Mouse (Mus musculus) forebrain, embryonic 14.5 days (tissue): Measurements from ENCODE around the gene H2-T3. TPM values are rescaled to one million over a fixed set of nuclear protein-coding genes. Genes with fewer than 3 reads are reported as not detected.
"Not testable (repeated sequence)": the region's sequence is repeated elsewhere in the genome, so short reads cannot be mapped to it uniquely, and the experiment has no call there.

Experiments
- ATAC-seq: fragments of 200-750 bp; cut with Nextera tagmentation; 2 replicates; pipeline ENCODE4 v1.8.0; 2017; ENCODE audit warnings: mild to moderate bottlenecking, moderate library complexity
- DNase-seq: peaks from one replicate; pipeline ENCODE4 v3.0.0-alpha.2; 2015; ENCODE audit warnings: low spot score
- H3K27ac ChIP-seq: fragments of 300-500 bp; sonication (generic); 2 replicates; pipeline ENCODE4 v1.5.1; 2014; ENCODE audit warnings: low read depth, mild to moderate bottlenecking, control low read depth, low read length, moderate library complexity
- H3K27me3 ChIP-seq: fragments of 300-500 bp; sonication (generic); replicated peaks from 2 replicates; pipeline ENCODE4 v1.6.1; 2014; ENCODE audit warnings: low read length, control low read depth, mixed read lengths; ENCODE audit not compliant: control insufficient read depth, insufficient read depth
- H3K36me3 ChIP-seq: fragments of 300-500 bp; sonication (generic); 2 replicates; pipeline ENCODE4 v1.6.1; 2014; ENCODE audit warnings: low read length, control low read depth; ENCODE audit not compliant: control insufficient read depth, insufficient read depth
- H3K4me1 ChIP-seq: fragments of 300-500 bp; sonication (generic); 2 replicates; pipeline ENCODE4 v1.6.1; 2014; ENCODE audit warnings: antibody characterized with exemption, low read length, control low read depth; ENCODE audit not compliant: control insufficient read depth, insufficient read depth
- H3K4me2 ChIP-seq: fragments of 300-500 bp; sonication (generic); 2 replicates; pipeline ENCODE4 v1.6.1; 2014; ENCODE audit warnings: mild to moderate bottlenecking, control low read depth, low read length
- H3K4me3 ChIP-seq: fragments of 300-500 bp; sonication (generic); 2 replicates; pipeline ENCODE4 v1.5.1; 2014; ENCODE audit warnings: low read depth, low read length, control low read depth
- H3K9ac ChIP-seq: fragments of 300-500 bp; sonication (generic); 2 replicates; pipeline ENCODE4 v1.6.1; 2014; ENCODE audit warnings: mild to moderate bottlenecking, low read length, control low read depth, moderate library complexity
- H3K9me3 ChIP-seq: fragments of 300-500 bp; sonication (generic); replicated peaks from 2 replicates; pipeline ENCODE4 v1.6.1; 2016; ENCODE audit warnings: low read length, control low read depth, mixed read lengths; ENCODE audit not compliant: control insufficient read depth
- WGBS: fragments of 180-500 bp; shearing (Covaris S2); extraction: QIAGEN DNeasy Blood & Tissue Kit; methylation state at CpG from one replicate; pipeline ENCODE4 v1.1.7; 2014; 5-methylcytosine and 5-hydroxymethylcytosine counted together
- polyA plus RNA-seq: library from polyadenylated mRNA; unstranded; fragments of >200 nt; fragmentation: Nextera tagmentation; extraction: Ambion mirVana; gene quantifications from 2 replicates; pipeline ENCODE4 v1.2.1, GENCODE M21; 2014

H2-T3 gene
- polyA plus RNA-seq, 1 experiment from 2014 or later, result not detected

DNA sequence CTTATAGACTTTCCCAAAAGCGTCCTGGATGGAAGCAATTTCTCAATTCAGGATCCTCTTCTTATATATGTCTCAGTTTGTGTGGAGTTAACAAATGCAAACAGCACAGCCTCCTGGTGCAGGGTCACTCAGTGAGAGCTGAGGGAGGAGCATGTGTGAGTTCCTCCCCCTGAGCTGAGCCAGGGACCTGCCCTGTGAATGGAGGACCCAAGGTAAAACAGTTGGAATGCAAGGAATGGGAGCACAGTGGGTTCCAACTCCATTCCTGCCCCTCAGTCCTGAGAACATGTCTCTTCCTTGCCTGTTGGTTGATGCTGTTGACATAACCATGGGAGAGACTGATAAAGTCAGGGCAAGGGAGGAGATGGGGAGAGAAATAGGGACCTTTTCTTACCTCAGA, 21.0 kb downstream of the H2-T3 start:
- WGBS, result 80% methylated on average over 1 of the region's 1 CpGs
- not testable (repeated sequence) for ATAC-seq, DNase-seq, H3K27ac ChIP-seq, H3K9ac ChIP-seq, H3K4me2 ChIP-seq, H3K36me3 ChIP-seq, H3K9me3 ChIP-seq, H3K4me3 ChIP-seq, H3K4me1 ChIP-seq
- H3K27me3 ChIP-seq, result peaks cover 38% of the 10 kb centered on the region

DNA sequence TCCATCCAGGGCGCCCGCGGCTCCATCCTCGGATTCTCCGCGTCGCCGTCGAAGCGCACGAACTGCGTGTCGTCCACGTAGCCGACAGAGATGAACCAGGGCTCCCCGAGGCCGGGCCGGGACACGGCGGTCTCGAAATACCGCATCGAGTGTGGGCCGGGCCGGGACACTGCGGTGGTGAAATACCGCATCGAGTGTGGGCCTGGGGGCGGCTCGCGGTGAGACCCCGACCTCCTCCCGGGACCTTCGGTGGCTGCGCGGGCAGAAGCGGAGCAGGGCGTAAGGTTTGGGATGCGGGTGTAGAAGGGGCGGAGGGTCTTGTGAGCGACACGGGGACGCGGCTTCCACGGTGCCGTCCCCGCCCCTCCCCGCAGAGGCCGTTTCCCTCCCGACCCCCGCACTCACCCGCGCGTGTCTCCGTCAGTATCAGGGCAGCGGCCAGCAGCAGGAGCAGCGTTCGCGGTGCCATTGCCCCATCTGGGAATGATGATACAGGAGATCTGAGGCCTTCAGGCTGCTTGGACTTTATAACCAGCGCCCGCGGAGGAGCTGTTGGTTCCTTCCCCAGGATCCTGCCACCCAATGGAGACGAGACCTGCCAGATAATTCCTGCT, 21.9 kb downstream of the H2-T3 start, which contains the start of gene Gm8909:
Gene Gm8909, minus strand, starts transcription at position 499 of the 614 bp plus-strand sequence.
- no peak for ATAC-seq
- Histone ChIP-seq H3K9me3 (no peaks in the 10 kb centered on the region), H3K4me2 (peak within 1 kb of the TSS; percentile 34), H3K36me3 (no peaks in the 10 kb centered on the region), H3K27me3 (peaks cover 46% of the 10 kb centered on the region), H3K27ac (no peak within 1 kb of the TSS), H3K9ac (no peak within 1 kb of the TSS), H3K4me3 (peak within 1 kb of the TSS; percentile 13), H3K4me1 (no peaks in the 10 kb centered on the region)
- WGBS, result under 1% methylated on average over 59 of the region's 63 CpGs
- DNase-seq, result no peak

DNA sequence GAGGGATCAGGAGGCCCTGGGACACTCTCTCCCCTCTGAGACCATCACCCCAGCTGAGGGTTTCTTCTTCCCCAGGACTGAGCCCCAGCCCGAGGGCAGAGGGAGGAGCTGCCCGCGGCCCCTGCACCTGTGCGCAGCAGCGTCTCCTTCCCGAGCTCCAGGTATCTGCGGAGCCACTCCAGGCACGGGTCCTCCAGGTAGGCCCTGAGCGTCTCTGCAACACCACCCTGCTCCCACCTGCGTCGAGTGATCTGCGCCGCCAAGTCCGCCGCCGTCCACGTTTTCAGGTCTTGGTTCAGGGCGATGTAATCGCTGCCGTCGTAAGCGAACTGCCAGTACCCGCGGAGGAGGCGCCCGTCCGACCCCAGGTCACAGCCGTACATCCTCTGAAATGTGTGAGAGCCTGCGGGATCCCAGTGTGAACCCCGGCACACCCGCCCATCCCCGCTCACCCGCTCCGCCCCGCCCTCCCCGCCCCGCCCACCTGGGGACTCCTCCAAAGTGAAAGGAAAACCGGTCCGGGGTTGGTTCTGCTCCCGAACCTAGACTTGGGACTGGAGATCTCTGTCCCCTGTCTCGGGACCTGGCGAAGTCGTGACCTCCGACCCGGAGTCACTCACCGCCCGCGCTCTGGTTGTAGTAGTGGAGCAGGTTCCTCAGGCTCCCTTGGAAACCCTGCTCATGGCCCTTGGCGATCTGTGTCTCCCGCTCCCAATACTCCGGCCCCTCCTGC, 22.6 kb downstream of the H2-T3 start:
- H3K9me3 ChIP-seq, result no peaks in the 10 kb centered on the region
- peak overlapping the region; percentile 13 for H3K4me3 ChIP-seq
- under 1% methylated on average over 48 of the region's 51 CpGs for WGBS
- DNase-seq (no peak), ATAC-seq (no peak)
- peak overlapping the region; percentile 34 for H3K4me2 ChIP-seq
- peaks cover 48% of the 10 kb centered on the region for H3K27me3 ChIP-seq
- H3K36me3 ChIP-seq, result no peaks in the 10 kb centered on the region
- no peak overlapping the region for H3K9ac ChIP-seq
- no peak overlapping the region for H3K27ac ChIP-seq
- no peaks in the 10 kb centered on the region for H3K4me1 ChIP-seq

DNA sequence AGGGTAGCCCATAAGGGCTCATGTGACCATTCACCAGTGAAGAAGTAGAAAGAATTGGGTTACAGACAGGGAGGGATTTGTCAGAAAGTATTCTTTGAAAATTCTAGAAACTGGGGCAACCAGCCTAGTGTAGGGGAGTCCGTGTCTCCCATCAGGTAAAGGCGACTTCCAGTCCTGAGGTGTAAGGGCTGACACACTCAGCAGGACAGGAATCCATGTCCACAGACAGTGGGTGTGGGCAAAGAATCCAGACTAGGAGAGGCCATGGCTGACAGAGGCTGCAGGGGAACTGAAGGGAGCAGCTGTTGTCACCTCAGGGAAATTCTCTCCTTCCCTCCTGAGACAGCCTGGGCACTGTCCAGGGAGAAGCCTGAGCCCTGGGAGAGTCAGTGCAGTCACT, 23.2 kb downstream of the H2-T3 start:
- H3K27ac ChIP-seq, H3K36me3 ChIP-seq, H3K9me3 ChIP-seq, H3K4me1 ChIP-seq, H3K4me2 ChIP-seq, H3K4me3 ChIP-seq, H3K9ac ChIP-seq, ATAC-seq, DNase-seq: not testable (repeated sequence)
- peaks cover 53% of the 10 kb centered on the region for H3K27me3 ChIP-seq
- 8% methylated on average over 2 of the region's 2 CpGs for WGBS

DNA sequence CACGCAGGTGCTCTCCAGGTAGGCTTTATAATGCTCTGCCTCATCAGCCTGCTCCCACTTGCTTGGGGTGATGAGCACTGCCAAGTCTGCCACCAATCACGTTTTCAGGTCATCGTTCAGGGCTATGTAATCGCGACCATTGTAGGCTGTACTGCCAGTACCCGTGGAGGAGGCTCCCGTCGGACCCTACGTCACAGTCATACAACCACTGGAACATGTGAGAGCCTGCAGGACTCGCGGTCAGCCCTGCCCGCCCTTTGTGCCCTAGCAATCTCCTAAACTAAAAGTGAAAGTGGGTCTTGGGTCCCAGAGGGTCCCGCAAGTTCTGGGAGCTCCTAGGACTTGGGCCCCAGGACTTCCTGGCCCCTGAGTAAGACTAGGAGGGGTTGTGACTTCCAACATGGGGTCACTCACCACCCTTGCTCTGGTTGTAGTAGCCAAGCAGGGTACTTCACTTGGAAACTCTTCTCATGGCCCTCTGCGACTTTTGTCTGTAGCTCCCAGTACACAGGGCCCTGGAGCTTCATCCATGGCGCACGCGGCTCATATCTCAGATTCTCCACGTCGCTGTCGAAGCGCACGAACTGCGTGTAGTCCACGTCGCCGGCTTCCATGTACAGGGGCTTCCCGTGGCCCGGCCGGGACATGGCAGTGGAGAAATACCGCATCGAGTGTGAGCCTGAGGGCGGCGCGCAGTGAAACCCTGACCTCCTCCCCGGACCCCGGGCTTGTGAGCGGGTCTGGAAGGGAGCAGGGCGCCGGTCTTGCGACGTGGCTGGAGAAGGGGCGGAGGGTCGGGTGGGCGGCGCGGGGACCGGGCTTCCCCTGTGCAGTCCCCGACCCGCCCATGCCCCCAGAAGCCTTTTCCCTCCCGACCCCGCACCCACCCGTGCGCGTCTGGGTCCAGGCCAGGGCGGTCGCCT, 28.7 kb downstream of the H2-T3 start:
- Histone ChIP-seq H3K4me1 (no peaks in the 10 kb centered on the region), H3K9me3 (no peaks in the 10 kb centered on the region), H3K27ac (no peak overlapping the region), H3K4me2 (no peak overlapping the region), H3K9ac (no peak overlapping the region), H3K36me3 (no peaks in the 10 kb centered on the region), H3K4me3 (no peak overlapping the region), H3K27me3 (peaks cover 57% of the 10 kb centered on the region)
- 2% methylated on average over 56 of the region's 56 CpGs for WGBS
- no peak for ATAC-seq
- no peak for DNase-seq

DNA sequence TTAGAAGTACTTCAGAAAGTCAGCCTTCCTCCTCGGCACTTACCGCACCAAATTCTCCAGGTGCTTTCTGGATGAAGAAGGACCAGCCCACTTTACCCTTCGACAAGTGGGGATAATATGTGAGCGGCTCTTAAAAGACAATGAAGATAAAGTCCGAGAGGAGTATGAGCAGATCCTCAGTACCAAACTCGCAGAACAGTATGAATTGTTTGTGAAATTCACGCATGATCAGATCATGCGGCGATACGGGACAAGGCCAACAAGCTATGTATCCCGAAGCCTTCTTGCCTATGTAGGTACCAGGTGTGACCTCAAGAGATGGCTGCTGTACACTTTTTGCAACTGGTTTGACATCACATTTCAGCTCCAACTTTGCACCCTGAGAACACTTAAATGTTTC, 31.8 kb downstream of the H2-T3 start:
- not testable (repeated sequence) for H3K4me1 ChIP-seq, DNase-seq, ATAC-seq, H3K36me3 ChIP-seq, H3K27ac ChIP-seq, H3K9ac ChIP-seq, H3K9me3 ChIP-seq
- 8% methylated on average over 11 of the region's 11 CpGs for WGBS
- H3K27me3 ChIP-seq, result peaks cover 33% of the 10 kb centered on the region
- 0 out of 2 replicates have a peak overlapping the region, but pooled peaks have one; percentile 20 for H3K4me3 ChIP-seq
- H3K4me2 ChIP-seq, result peak overlapping the region; percentile 38

DNA sequence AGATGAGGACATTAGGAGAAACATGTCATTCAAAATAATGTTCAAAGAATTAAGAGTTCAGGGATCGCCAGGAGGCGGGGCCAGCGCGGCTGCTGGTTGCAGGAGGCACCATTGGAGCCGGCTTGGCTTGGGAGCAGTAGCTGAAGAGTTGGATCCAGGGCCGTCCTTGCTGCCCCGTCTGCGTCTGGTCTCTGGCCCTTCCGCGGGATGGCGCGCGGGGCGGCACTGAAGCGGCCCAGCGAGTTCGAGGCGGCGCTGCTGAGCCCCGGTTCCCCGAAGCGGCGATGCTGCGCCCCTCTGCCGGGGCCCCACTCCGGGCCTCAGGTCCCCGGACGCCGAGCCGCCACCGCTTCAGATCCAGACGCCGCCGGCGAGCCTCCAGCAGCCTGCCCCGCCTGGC, 32.3 kb downstream of the H2-T3 start:
- H3K9me3 ChIP-seq, H3K27ac ChIP-seq, H3K36me3 ChIP-seq, H3K4me1 ChIP-seq: not testable (repeated sequence)
- under 1% methylated on average over 36 of the region's 36 CpGs for WGBS
- DNase-seq (peak; percentile 16), ATAC-seq (peak; percentile 29; the same call in 1 of the 2 replicates)
- peak overlapping the region; percentile 32; the same call in 1 of the 2 replicates for H3K9ac ChIP-seq
- H3K4me3 ChIP-seq, result peak overlapping the region; percentile 20
- peaks cover 33% of the 10 kb centered on the region for H3K27me3 ChIP-seq
- peak overlapping the region; percentile 38 for H3K4me2 ChIP-seq

DNA sequence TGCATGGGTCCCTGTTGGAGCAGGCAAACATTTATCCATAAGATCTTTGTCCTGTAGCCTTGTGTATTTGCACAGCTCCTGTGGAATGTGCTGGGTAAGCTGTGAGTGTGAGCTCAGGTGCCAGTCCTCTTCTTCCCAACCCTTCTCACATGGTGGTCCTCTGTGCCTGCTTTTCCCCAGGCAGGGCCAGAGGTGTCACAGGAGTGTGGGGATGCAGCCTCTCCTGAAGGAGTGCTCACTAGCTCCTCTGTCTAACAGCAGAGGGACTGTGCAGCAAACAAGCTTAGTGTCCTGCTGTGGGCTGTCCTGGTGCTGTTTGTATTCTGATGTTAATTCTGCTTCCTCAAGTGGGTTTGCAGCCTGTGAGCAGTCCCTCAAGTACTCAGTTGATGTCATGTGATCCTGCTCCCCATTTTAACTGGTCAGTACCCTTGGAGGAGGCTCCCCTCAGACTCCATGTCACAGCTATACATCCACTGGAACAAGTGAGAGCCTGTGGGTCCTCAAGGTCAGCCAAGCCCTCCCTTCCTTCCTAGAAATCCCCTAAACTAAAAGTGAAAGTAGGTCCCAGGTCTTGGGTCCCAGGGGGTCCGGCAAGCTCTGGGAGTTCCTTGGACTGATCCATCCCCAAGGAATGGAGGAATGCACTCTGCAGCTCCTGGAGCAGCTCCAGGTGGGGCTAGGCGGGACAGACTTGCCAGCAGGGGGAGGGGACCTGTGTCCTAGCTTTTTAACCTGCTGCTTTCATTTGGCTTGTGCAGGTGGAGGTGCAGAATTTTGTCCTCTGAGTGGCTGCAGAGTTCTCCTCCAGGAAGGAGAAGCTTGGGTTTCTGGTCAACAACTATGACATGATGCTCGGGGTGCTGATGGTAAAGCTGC, 35.6 kb downstream of the H2-T3 start:
- H3K9me3 ChIP-seq, result no peaks in the 10 kb centered on the region
- H3K36me3 ChIP-seq, result no peaks in the 10 kb centered on the region
- DNase-seq, result no peak
- H3K9ac ChIP-seq, result no peak overlapping the region
- 25% methylated on average over 3 of the region's 3 CpGs for WGBS
- no peak for ATAC-seq
- H3K27me3 ChIP-seq, result peaks cover 11% of the 10 kb centered on the region
- H3K27ac ChIP-seq, result no peak overlapping the region
- H3K4me3 ChIP-seq, result no peak overlapping the region
- no peak overlapping the region for H3K4me2 ChIP-seq
- H3K4me1 ChIP-seq, result no peaks in the 10 kb centered on the region
